Mouse (Mus musculus): ENCODE data around the gene G6pc3.

G6pc3 gene

DNA sequence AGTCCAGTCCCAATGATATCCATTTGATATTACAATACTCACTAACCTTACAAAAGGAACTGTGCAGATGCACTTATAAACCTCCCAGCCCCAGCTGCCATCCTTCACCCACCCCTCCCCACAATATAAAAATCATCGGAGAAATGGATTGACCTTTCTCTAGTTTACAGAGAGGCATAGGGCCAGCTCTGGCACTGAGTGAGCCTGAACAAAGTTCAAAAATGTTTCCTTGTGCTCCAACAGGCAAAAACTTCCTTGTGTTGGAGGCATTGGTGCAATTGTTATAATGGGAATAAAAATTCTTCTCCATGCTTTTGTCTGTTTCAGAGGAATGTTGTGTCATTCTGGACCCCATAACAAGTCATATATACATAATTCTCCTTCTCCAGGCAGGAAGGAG is 3.2 kb upstream of the G6pc3 start:
- no peak for DNase-seq (ENCODE audit: low spot score in 2 of 2)

DNA sequence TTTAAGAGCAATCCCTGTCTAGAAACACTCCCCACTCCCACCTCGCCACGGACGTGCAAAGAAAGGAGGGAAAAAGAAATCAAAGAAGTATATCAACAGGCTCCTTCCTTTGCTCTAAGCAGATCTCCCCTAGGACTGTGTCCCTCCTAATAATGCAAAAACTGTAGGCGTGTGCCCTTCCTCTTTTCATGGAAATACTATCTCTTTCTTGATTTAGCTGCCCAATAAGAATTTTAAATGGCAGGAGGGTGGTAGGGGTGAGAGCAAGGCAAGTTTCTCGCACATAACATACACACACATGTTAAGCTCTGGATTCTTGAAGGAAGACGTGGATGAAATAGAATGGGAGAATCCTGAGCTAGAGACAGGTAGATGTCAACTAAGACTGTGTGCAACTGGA is 440 bp upstream of the G6pc3 start:
- DNase-seq (ENCODE audit: low spot score in 2 of 2): no peak

DNA sequence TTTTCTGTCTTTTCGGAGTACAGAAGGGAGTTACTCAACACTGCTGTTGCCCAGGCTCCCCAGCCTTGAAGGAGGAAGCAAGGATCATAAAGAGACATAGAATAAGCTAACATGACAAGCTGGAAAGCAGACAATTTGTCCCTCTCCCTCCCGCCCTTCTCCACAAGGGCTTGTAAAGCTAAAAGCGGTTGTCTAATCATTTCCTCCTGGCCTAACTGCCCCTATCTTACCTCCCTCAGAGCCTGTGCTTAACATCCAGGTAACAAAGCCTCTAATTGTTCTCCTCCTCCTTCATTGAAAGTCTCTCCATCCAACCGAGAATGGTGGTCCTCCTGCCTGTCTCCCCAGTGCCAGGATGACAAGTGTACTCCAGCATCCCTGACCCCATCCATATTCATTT is 1.4 kb downstream of the G6pc3 start:
- DNase-seq (ENCODE audit: low spot score in 2 of 2): no peak

DNA sequence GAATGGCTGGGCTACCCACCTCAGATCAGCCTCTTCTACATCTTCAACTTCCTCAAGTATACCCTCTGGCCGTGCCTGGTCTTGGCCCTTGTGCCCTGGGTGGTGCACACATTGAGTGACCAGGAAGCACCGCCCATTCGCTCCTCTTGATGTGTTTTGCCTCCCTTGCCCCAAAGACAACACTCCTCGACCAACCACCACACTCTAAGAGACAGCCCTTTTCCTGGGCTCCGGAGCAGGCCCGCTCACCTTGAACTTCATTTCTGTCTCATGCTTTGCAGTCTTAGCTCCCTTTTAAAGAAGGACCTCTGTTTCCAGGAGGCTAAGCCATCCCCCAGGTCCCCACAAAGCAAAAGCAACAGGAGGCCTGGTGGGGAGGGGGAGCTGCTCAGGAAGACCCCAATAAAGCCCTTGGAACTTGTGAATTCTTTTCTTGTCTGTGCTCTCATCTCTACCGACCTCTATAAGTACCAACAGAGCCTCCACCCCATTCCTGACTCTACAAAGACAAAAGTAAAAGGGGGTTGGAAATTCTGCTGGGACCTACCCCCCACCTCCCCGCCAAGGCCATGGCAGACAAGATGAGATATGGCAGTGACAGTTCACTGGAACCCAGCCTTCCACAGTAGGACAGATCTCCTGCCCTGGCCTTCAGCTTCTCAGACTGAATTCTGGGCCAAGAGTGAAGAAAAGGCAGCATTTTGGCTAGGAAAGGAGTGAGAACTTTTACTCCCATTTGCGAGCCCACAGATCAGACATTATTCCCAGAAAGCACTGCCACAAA is 4.4 kb downstream of the G6pc3 start:
- peak; percentile 23 to 38 for DNase-seq (ENCODE audit: low spot score in 2 of 2)

DNA sequence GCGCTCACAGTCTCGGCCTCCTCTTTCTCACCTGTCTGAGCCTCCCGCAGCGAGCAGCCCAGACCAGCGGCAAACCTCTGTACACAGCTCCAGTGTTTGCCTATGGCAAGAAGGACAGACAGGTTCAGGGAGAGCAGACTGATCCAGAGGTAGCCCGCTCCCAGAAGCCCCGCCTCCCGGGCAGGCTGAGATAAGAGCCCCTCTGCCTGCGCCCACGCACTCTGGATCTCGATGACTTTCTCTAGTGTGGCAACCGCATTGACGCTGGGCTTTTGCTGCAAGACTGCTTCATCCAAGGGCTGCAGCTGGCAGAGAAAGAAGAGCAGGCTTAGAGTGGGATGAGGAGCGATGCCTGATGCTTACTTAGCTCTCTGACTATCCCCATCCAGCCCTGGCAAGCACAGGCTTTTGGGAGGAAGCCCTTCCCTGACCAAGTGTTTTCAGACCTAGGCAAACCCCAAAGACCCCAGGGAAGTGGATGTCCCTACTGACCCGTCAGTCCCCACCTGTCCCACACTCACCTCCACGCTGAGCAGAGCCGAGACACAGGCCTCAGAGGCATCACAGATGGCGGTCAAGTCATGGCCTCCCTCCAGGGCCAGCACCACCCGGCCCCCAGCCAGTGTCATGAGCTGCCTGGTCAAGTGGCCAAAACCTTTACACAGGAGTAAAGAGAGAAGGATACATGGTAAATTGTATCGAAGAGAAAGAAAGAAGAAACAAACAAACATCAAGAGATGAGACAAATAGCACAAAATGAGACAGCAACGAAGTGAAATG is 6.8 kb downstream of the G6pc3 start:
- DNase-seq (ENCODE audit: low spot score in 2 of 2): peak; percentile 44 to 64

DNA sequence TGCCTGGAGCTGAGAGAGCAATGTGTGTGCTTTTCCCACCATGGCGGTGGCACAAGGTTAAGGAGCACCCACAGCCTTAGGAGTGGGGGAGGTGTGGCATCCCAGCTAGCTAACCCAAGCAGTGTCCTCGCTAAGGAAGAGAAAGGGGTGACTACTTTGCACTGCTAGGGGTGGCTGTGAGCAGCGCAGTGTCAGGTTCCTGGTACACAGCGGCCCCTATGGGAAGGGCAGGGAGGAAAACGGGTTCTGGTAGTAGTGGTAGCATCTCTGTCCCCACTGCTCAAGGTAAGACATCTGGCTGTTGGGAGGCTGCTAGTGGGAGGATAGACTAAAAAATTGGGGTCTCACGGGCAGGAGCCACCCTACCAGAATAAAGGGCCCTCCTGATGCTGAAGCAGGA is 8.8 kb downstream of the G6pc3 start:
- no peak for DNase-seq (ENCODE audit: low spot score in 2 of 2)

DNA sequence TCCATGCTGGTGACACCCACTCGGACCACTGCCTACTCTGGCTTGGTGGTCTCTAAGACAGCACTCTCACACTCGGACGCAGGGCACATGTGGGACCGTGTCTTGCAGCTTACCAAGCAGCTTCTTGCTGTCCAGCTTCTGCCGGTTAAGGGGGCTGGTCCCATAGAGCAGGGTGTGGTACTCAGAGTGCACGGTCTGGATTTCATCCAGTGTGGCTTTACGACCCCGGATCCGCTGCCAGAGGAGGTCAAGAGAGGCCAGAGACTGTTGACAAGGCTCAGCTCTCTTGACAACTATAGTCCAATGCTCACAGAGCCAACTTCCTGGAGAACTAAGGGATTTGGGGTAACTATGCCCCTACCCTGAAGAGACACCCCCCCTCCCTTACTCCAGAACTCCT is 10.4 kb downstream of the G6pc3 start:
- peak in 1 of 2 experiments; percentile 22 for DNase-seq (ENCODE audit: low spot score in 2 of 2)

DNA sequence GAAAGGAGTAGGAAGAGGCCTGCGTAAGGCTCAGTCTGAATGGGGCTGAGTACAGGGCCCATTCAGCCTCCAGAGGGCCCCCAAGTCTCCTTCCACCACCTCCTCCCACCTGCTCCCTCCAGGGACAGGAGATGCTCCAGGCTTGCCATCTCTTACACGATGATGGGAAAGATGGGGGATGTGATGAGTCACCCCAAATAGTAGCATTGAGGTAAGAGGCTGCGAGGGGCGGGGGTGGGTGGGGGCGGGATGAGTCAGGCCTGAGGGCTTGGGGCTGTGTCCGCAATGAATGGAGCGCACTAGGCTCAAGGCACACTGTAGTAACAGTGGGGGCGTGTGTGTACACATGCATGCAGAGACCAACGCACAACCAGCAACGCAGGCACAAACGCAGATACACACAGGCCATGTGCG is 12.0 kb downstream of the G6pc3 start:
- peak; percentile 50 to 55 for DNase-seq (ENCODE audit: low spot score in 2 of 2)

DNA sequence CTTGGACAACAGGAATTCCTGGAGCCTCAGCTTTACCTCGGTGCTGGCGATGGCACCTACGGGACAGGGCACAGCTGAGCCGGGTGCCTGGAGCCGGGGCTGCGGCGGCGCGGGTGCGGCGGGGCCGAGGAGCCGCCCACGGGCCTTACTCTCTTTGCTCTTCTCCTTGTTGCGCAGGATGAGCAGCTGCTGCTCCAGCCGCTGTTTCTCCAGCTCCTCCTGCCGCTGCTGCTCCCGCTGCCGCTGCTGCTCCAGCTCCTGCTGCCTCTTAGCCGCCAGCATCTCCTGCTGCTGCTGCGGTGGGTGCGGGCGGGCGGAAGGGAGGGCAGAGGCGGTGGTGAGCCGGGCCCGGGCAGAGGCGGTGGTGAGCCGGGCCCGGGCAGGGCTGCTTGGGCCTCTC is 17.1 kb downstream of the G6pc3 start:
- DNase-seq (ENCODE audit: low spot score in 2 of 2): peak in 1 of 2 experiments; percentile 41

DNA sequence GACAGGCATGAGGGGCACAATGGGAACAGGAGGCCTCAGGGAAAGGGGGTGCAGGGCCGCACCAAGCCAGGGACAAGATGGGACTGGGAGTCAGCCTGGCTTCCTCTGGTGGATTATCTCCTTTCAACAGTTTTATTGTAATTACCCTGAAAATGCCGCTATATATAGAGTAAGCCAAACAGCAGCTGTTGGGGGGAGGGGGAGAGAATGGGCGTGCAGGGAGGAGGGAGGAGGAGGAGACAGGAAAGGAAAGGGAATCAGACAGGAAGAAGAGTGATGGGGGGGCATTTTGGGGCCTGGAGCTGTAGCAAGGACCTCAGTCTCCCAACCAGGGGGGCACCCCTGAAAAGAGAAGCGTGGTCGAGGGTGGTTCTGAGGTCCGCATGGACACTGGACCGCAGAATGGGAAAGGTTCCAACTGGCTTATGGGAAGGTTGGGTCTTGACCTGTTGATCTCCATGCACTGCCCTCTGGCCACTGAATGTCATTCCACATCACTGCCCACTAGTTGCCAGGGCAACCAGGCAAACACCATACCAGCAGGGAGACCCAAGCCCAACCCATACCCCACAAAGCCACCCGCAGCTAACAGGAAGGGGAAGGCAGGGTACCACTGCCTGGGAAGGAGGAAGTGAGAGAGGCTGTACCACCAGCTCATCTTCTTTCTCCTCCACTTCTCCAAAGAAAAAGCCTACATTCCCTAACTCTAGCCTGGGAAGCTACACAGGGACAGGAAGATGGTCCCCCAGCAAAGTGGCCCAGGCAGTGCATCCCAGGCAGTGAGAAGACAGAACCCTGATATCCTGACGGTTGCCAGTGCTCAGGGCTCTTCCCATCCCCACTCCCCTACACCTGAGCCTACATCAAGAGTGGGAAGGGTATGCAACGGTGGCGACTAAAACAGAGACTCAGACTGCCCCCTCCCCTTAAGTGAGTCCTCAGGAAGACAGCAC is 18.7 kb downstream of the G6pc3 start:
- DNase-seq (ENCODE audit: low spot score in 2 of 2): peak; percentile 78 to 84

DNA sequence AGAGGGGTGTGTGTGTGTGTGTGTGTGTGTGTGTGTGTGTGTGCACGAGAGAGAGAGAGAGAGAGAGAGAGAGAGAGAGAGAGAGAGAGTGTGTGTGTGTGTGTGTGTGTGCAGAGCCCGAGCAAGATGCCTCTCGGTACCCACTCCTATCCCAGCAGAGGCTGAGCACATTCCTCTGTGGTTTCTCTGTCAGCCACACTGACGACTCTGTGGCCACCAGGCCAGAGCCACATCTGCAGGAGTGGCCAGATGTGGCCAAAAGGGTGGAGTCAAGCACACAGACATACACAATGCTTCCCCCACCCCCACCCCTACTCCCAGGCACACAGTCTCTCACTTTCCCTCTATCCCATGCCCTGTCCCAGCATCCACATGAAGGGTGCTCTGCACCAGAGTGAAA is 19.4 kb downstream of the G6pc3 start:
- no peak for DNase-seq (ENCODE audit: low spot score in 2 of 2)

DNA sequence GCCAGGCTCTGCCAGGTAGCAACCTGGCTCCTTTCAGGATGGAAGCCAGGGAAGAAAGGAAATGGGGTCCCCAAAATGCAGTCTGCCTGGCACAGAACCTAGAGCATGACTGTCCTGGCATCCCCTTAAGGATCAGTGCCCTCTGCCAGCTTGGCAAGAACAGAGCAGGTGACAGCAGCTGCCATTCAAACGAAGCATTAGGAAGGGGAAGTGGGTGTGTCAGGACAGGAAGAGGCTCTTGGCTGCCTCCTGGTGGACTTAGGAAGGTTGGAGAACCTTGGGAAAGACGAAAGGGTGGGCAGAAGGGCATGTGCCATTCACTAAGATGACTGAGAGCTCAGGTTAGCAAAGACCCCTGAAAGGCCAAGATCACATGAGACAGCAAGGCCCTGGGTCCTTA is 20.3 kb downstream of the G6pc3 start:
- peak in 1 of 2 experiments; percentile 34 for DNase-seq (ENCODE audit: low spot score in 2 of 2)

DNA sequence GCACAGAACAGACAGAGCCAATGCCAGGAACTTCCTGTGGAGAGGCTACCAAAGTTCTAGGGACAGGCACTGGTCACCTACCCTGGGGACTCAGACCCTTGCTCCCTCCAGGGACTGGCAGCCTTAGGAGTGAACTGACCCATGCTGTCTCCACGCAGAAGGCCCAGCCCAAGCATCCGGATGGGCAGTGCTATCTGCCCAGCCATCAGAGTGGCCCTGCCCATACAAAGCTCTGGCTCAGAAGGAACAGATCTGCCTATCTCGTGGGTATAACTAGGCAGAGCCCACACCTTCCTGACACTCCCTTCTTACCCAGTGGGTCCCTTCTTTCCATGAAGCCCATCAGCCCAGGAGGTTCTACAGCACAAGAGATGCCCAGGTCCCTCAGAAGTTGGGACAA is 20.8 kb downstream of the G6pc3 start:
- no peak for DNase-seq (ENCODE audit: low spot score in 2 of 2)

DNA sequence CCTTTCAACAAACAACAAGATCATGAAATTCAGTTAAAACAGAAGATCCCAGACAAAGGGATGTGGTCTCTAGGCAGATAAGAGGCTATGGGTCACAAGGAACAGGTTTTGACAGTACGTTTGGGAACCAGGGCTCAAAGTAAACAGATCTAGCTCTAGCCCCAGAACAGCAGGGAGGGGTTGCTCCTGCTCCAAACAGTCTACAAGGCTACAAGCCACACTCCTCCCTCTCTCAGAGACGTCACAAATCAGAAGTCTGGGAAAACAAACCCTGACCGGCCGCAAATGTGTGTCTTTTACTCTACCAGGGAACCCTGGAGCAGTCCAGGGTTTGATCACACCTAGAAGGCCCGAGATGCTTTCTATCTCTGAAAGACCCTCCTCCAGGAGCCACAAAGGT is 21.6 kb downstream of the G6pc3 start:
- no peak for DNase-seq (ENCODE audit: low spot score in 2 of 2)

DNA sequence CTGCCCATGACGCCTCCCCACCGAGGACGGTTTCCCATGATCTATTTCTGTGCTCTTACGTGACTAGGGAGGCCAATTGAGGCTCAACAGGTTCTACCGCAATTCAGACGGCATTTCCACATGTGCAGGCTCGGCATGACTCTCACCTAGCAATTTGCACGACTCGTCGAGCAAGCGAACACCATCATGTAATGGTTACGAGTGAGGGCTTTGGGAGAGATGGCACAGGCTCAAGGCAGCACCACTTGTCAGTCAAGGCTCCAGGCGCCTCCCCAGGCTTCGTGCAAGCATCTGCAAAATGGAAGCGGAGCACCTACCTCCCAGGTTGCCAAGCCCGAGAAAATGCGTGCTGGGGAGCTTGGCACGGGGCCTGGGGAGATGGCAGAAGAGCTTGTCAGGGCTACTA is 22.5 kb downstream of the G6pc3 start:
- peak in 1 of 2 experiments; percentile 62 for DNase-seq (ENCODE audit: low spot score in 2 of 2)

DNA sequence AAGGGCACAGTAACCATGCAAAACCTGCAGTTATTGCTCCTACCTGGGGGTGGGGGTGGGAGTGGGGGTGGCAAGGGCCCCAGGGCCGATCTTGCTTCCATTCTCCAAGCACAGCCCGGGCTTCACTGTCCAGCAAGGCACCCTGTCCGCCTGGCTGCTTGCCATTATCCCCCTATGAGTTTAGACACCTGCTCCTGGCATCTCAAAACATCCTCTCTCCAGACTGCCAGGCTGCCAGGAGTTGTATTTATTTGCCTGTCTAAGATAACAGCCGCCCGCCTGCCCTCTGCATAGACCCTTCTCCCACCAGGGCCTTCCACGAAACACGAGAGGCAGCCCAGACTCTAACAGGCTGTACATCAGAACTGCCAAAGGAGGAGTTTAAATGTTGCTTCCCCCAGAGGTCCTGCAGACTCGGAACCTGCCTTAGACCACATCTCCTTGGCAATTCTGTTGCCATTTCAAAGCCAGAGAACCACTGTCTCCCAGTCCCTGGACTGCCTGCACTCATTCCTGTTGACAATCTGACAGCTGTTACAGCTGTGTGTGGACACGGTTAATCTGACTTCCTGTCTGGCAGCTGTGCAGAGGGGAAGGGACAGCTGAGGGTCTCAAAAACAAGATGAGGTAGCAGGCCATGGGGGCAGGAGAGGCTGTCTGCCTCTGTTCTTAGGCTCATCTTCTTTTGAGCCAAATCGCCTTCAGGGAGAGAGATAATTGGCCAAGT is 25.2 kb downstream of the G6pc3 start:
- no peak for DNase-seq (ENCODE audit: low spot score in 2 of 2)

DNA sequence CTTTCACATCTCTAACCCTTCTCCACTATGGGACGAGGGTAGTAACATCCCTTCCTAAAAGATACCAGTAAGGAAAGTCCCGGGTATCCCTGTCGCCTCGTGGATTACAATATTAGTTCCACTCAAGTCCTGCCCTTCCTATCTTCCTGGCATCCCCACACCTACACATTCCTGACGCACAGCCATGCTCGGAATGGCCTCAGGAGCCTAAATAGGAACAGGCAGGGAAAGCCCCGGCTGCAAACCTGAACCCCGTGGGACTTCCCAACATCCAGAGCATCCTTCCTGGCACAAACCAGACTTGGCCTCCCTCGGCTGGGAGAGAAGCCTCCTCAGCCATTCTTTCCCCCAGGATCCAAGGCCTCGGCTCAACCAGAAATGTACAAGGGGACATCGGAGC is 26.1 kb downstream of the G6pc3 start:
- no peak for DNase-seq (ENCODE audit: low spot score in 2 of 2)

DNA sequence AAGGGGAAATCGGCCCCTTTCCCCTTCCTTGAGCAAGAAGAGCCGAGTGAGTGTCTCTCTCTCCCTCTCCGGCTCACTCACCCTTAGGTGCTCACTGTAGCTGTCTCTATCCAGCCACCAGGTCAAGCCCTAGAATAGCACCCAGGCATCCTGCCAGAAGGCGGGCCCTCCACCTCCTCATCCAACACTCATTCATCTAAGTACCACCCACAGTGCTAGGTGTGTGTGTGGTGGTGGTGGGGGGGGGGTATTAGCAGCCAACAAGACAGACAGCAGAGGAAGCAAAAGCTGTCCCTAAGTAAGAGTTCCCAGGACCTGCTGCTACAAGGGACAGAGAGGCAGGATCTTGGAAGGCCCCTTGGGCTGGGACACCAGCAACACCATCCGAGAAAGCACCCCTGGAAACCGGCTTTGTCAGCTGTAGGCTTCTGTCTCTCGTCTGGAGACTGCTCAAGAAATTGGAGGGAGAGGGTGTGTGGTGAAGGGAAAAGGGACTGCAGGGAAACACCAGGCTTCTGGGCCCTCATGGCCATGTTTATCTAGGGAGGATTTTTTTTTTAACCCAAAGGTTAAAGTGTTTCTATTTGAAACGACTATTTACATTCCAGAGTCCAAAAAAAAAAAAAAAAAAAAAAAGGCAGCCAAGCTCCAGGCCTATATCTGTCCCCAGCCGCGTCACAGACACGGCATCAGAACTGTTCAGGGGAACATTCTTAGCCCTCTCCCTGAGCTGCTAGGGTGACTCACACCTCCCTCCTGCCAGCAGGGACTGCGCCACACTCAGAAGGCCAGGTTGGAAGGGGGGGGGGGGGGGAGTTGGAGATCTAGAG is 26.9 kb downstream of the G6pc3 start:
- peak; percentile 59 to 62 for DNase-seq (ENCODE audit: low spot score in 2 of 2)

DNA sequence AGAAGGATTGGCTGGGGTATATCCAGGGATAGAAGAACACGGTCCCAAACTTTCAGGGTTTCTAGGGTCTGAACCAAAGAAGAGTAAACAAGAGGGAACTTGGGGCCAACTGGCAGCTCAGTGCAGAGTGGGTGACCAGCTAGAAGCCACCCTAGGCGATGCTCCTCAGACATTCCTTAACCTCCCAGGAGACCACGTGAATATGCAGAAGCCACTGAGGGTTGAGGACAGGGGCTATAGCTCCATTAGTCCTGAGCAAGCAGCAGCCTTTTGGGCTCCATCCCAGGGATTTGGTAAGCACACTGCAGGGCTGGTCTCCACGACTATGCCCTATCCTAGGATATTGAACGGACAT is 27.4 kb downstream of the G6pc3 start:
- peak; percentile 30 to 38 for DNase-seq (ENCODE audit: low spot score in 2 of 2)

DNA sequence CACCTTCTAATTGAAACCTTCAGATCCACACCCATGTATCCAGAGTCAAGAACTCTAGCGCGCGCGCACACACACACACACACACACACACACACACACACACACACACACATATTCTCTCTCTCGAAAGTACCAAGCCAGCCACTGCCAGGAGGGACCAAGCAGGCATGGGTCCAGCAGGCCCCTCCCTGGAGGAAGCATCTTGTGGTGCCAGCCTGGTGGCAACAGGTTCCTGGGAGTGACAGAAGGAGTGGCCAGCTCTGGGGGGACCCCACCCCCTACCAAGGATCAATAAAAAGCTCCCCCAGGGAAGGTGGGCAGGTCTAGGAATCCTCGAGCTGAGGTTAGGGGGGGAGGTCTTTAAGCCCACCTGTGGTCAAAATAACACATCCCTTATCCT is 28.0 kb downstream of the G6pc3 start:
- DNase-seq (ENCODE audit: low spot score in 2 of 2): peak; percentile 61 to 62
